Mouse (Mus musculus) urinary bladder, postnatal 25 days (tissue): ENCODE data around the gene Olfr128.
"Not testable (repeated sequence)": the region's sequence is repeated elsewhere in the genome, so short reads cannot be mapped to it uniquely, and the experiment has no call there.

ENCODE experiments used
- DNase-seq: peaks from one replicate; pipeline ENCODE4 v3.0.0; 2022; ENCODE audit warnings: low spot score

Gene Olfr128

GRCm38 (mm10) chr17:37920248-37920647, at the start of gene Olfr128:
Olfr128 (plus strand) TSS chr17:37920548.
- DNase-seq: no peak

- DNase-seq: no peak
Measured at GRCm38 (mm10) chr17:37873830-37874229, 46.5 kb upstream of the Olfr128 start.

- DNase-seq: no peak
Measured at GRCm38 (mm10) chr17:37900137-37900536, 20.2 kb upstream of the Olfr128 start, which contains the start of gene Olfr127. Olfr127 (plus strand) TSS chr17:37900437.

- not testable (repeated sequence) for DNase-seq
Measured at GRCm38 (mm10) chr17:37906821-37907220, 13.5 kb upstream of the Olfr128 start.

GRCm38 (mm10) chr17:37952979-37953378, 32.6 kb downstream of the Olfr128 start, which contains the start of gene Olfr761:
Olfr761 (minus strand) TSS chr17:37953079.
- no peak for DNase-seq

- no peak for DNase-seq
Measured at GRCm38 (mm10) chr17:37973591-37973990, 53.2 kb downstream of the Olfr128 start.
